Mouse (Mus musculus) lung, adult 18-20 months (tissue): ENCODE measurements around the gene Map1lc3b.

Experiments used
- DNase-seq, 2 experiments: peaks; one replicate each; pipeline ENCODE4 v3.0.0; 2022; ENCODE audit warnings: mixed read lengths in 2 of 2

Gene Map1lc3b

DNA sequence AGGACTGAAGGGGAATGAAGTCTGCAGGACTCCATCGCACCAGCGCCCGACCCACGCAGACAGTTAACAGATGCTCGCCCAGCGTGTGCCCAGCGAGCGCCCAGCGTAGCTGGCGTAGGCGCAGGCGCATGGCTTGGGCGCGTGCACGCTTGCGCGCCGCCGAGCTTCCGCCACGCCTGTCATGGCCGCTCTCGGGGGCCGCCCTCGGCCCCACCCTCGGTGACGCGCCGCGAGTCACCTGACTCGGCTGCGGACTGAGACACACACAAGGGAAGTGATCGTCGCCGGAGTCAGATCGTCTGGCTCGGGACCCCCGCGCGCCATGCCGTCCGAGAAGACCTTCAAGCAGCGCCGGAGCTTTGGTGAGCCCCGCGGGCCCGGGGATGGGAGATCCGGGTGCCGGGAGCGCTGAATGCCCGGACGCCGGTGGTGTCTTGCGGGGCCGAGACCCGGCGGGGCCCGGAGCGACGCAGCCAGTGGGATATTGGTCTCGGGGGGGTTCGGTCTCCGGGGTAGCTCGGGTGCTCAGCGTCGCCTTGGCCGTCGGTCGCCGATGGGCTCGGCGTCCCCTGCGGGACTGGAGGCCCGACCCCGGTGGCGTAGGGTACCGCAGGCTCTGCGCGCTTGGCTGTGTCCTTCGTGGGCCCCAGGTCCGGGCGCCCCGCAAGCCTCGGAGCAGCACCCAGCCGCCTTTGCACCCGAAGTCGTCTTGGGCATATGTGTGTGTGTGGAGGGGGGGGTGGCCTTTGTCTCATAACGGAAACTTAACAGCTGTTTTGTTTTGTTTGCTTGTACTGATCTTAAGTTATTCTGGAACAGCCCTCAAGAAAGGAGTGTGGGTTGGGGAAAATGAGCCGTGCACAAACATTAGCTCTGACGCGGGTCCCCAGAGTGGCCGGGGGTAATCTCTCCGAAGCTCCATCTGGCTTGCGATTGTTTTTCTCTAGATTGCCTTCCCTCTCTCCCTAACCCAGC lies at the start of gene Map1lc3b:
TSS of gene Map1lc3b (plus strand) at position 159 of the 975 bp plus-strand sequence.
- DNase-seq = peak; percentile 93

DNA sequence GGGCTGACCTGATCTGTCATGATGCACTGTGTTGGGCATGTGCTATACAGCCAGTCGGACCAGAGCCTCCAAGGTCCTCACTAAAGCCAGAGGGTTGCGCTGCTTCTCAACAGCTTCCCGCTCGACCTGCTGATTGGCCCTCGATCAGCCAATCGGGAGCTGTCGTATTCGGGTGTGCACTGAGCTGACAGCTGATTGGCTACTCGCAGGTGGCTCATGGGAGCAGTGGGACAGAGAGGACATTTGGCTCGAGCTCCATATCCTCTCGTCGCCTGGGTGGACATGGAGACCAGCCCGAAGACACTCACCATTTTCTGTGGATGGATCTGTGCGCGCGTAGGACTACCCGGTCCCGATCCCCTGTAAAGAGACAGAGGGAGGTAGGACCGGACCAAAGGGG lies 48.3 kb upstream of the Map1lc3b start:
- DNase-seq = no peak

DNA sequence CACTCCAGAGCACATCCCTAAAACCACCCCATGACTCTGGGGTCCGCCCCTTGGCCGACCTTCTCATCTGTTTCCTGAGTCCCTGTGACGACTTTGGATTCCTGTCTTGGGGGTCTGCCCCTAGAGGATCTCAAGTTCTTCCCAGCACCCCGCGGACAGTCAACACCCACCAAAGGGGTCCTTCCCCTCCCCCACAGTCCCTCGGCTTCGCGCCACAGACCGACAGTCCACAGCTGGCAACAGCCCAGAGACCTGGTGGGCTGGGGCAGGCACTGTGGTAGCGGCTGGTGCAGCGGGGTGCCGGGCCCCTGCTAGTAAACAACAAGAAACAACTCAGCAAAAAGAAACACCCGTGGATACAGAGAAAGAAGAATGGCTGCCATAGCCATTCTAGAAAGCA lies 47.3 kb upstream of the Map1lc3b start:
- DNase-seq = no peak

DNA sequence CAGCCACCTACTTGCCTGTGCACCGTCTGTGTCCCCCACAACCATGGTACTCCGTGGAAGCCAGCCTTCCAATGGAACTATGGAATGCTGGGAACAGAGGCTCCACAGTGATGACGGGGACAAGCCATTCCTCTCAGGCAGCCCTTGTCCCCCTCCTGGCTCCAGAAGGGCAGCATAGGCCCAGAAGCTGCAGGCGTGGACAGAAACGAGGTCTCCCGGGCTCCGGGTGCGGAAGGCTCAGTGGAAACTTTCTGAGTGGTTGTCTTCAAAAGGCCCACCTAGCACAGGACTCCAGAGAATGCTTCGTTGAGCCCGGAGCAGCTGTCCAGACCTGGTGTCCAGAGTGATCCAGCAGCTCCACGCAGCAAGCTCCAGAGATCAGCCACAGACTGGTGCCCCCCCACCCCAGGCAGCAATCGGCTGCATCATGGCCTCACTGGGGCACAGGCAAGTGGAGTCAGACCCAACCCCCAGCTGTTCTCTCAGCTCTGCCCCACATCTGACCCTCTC lies 45.8 kb upstream of the Map1lc3b start, which contains the start of gene 1700018B08Rik:
TSS of gene 1700018B08Rik (minus strand) at position 45 of the 510 bp plus-strand sequence.
- no peak for DNase-seq

DNA sequence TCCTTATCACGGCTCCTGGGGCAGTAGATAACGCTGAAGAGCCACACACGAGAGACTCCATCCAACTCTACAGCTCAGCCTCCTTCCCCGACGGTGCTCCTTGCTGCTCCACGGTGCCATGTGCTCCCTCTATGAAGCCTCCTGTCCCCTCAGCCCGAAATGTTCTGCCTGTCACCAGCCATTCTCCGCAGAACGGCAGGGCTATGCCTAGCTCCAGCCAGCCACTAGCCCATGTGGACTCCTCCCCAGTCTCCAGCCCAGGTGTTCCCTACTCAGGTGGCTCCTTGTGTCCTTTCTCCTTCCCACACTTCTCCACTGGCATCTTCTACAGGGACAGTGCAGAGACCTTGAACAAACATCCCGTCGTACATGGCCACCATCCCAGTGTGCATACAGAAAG lies 45.2 kb upstream of the Map1lc3b start:
- no peak for DNase-seq

DNA sequence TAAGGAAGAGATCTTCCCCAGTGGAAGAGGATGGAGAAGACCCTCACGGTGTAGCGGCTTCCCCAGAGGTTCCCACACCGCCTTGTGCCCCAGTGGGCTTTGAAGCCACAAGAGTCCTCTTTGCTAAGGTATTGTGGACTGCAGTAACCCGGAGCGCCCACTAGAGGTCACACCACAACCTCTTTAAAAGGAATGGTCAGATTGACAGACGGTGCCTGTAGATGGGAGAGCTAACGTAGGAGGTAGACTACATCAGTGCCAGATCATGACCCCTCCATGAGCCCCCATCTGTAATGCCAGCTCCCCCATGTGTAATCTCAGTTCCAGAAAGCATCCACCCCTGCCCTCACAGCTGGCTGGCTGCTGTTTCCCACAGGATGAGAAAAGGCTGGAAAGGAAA lies 43.0 kb upstream of the Map1lc3b start:
- DNase-seq = peak; percentile 77 to 78

DNA sequence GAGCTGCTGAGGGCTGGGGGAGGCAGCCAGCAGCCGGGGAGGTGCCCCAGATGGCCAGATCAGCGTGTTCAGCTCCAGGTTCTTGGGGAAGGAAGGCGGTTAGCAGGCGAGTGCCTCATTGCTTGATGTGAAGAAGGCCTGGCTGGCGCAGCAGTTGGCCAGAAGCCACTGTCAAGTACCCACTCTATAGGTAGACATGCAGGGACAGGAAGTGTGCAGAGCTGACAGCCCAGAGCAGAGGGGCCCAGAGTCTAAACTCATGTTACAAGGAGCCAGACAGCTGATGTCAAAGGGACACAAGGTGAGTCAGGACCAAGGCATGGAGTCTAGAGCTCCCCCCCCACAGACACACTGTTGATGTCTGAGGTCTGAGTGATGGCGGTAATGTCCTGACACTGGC lies 40.1 kb upstream of the Map1lc3b start:
- peak in 1 of 2 experiments; percentile 51 for DNase-seq

DNA sequence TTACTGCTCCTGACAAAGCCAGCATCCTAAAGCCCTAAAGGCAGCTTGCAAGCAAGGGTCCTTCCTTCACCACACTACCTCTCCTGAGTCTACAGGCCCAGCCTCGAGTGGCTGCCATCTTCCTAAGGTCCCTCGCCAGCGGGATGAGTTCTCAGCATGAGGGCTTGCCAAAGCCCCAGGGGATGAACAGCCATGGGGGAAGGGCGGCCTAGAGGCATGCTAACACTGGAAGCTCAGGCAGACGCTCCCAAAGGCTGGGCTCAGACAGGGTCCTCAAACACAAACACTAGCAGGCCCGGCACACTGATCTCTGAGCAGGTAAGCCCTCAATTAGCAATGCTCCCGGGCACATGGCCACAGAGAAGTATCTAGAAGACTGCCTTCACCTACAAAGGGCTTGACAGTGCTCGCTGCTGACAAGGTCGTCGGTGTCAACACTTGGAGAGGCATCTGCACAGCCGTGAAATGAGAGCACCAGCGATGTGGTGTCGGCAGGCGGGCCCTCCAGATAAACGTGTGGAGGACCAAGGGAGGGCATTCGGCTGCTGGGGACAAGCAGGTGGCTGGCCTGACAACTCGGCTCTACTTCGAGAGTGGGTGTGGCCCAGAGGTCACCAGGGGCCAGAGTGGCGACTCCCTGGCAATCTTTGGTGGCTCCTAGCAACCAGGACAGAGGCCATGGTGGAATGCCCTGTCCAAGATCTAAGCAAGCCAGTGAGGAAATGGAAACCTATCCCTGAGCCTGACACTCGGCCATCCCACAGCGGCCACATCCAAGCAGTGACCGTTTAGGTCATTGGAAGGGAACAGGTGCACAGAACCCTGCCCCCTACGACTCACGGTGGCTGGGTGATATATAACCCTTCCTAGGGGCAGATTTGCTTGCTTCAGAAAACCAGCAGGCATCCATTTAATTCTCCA lies 38.8 kb upstream of the Map1lc3b start:
- DNase-seq = peak in 1 of 2 experiments; percentile 33

DNA sequence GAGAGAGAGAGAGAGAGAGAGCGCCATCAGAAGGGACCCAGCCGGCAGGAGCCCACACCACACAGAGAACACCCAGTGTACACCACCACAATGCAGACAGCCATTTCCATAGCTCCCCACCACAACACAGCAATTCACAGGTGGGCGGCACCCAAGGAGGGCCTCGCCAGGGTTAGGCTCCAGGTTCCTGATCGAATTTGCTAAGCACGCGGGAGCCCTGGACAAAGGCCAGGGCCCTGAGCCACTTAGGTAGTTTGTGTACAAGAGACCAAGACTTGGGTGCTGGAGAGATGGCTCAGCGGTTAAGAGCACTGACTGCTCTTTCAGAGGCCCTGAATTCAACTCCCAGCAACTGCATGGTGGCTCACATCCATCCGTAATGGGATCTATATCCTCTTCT lies 37.7 kb upstream of the Map1lc3b start:
- peak; percentile 36 to 50 for DNase-seq

DNA sequence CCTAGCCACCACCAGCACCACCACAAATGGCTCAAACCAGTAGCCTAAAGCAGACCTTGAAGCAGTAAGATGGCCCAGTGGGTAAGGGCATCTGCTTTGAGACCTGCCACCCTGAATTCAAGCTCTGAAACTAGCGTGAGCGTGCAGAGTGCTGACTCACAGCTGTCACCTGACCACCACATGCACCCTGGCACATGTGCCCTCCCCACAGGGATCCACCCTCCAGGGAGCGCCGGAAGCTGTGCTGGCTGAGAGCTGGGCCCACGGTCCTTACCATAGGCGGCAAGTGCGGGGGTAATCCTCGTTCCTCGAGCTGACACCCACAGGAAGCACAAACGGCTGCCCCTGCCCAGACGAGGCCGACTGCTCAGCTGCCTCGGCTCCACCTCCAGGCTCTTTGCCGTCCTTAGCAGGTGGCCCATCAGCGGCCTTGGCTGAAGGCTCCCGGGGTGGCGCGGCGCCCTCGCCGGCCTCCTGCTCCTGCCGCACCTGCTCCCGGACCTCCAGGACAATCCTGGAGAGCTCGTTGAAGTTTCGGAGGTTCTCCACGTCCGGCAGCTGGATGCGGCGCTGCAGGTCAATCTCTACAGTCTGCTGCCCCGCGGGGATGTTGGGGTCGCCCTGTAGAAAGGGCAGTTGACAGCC lies 36.2 kb upstream of the Map1lc3b start:
- no peak for DNase-seq

DNA sequence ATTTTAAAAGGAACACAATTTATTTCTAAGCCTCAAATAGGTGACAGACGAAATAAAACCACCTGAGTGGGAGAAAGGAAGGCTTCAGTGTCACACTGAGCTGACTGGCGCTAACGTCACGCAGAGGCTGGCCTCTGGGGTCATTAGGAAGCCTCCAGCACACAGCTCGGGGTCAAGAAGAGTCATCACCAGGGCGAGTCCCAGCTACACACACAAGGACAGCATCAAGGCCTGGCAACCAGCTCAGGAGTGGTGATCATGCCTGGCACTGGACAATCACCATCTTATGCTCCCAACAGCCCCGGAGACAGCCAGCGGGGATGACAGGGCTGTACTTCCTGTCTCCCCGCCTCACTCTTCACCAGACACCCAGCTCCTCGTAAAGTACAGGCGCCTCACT lies 32.4 kb upstream of the Map1lc3b start:
- no peak for DNase-seq

DNA sequence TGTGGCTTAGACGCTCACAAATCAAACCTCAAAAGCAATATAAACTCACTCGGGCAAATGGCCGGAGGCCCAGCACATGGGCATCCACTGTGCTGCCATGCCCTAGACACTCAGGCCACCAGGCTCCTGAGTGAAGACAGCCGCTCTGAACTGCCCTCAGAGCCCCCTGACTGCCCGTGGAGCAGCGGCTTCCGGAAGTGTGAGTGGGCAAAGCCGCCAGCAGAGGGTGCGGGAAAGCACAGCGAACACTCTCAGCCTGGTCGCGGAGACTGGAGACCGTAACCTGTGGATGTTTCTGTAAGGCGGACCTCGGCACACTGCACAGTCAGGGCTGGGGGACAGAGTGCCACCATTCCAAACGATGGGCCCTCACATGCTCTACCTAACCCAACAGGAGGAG lies 31.6 kb upstream of the Map1lc3b start:
- no peak for DNase-seq

DNA sequence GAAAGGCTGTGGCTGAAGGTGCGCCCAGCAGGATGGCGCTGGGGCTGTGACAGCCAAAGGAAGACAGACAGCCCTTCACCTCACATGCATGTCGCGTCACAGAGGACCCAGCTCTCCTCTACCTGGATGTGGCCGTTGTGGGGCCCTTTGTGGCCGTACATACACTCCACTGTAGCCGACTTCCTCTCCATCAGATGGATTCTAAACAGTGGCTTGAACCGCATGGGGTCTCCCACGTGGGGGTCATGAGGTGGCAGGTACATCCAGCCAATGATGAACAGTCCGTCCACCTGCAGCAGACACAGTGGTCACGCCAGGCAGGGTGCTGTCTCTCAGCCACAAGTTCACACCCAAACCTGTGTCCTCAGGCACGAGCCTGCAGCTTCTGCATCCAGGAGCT lies 30.4 kb upstream of the Map1lc3b start:
- no peak for DNase-seq

DNA sequence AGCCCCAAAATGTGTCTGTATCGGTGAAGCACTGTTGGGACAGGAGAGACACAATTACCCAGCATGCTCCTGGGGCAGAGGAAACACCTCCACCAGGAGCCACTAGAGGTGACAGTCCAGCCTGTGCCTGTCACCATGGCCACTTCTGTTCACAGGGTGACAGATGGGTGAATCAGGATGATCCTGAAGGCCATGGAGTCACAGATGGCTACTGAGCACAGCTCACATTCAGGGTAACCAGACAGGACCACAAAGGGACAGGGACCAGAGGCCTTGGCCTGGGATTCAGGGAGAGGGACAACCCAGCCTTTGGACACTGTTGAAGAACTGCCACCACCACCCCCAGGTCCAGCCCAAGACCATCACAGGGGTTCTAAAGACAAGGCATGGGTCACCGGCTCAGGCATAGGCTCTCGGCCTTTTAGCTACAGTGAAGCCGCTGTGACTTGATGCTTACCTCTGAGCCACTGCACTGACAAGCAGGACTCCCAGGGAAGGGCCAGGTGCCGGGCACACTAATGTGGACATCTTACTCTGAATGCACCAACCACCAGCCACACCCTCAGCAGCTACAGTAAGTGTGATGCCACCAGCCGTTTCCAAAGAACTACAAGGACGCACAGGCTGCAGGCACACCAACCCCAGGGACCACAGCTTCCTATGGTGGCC lies 29.6 kb upstream of the Map1lc3b start:
- DNase-seq = no peak

DNA sequence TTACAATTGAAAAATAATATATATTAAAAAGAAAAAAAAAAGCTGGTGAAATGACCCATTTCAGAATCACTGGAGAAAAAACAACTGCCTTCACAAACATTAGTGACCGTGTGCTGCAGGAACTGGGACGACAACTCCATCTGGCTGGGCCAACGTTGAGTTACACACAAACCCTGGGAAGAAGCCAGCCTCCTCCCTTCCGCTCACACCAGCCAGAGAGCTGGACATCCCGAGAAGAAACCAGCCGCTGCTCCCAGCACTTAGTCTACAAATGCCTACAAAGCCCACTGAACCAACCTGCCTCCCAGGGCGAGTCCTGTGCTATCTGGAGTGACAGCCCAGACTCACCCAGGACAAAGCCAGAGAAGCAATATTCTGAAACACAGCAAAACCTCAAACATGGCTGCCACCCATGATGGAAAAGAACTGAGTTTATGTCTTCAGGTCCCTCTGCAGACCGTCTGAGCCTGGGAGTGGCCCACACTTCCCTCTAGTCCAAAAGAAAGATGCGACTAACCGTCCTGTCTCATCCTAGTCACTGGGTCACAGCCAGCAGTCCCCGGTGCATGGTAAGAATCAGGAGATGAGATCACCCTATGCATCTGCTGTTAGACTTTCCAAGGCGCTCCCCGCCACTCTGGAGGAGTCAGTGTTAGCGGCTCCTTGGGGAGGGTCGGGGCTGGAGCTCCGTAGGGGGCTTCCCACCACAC lies 28.4 kb upstream of the Map1lc3b start:
- peak; percentile 43 to 67 for DNase-seq

DNA sequence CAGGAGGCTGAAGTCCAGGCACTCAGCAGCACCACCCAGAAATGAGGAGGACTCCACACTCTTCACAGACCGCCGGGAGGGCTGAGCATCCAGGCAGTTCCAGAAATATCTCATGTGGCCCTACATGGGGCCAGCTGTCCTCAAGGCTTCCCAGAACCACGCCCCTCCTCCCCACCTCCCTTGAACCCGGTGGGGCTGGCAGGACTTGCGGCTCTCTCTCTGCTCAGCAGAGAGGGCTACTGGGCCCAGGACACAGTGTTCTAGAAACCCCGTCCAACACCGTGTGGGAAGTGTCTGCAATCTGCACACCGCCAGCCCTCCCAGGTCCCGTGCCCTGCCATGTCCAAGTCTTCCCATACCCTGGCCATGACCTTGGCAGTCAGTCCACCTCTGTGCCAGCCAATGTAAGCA lies 27.2 kb upstream of the Map1lc3b start:
- DNase-seq = peak; percentile 87 to 94

DNA sequence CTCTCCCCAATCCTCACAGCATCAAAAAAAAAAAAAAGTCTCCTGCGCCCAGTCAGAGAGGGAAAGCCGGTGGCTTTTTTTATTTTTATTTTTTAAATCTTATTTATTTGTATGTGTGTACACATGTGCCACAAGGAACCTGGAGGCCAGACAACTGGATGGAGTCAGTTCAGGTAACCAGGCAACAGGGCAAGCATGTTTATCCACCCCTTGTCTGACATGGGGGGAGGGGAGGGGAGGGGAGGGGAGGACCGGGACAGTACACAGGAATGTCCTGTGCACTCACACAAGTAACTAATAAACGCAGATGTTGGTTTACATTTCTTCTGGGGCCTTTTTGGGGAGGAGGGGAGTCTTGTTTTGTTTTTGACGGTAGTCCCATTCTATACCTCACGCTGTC lies 26.5 kb upstream of the Map1lc3b start:
- no peak for DNase-seq

DNA sequence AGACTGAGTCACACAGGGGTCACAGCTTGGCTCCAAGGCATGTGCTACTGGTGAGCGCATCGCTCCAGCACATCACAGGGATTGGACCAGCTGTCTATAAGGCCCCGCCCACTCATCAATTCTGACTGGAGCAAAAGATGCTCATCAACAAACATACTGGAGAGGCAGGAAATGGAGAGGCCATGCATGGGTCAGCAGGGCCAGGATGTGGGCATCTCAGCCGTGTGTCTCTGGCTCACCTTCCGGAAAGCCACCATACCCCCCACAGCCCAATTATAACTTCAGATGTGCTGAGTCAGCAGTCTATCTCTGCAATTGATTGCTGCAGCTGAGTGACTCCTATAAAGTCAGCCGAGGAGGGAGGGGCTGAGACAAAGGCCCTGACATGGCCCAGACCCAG lies 21.8 kb upstream of the Map1lc3b start:
- no peak for DNase-seq

DNA sequence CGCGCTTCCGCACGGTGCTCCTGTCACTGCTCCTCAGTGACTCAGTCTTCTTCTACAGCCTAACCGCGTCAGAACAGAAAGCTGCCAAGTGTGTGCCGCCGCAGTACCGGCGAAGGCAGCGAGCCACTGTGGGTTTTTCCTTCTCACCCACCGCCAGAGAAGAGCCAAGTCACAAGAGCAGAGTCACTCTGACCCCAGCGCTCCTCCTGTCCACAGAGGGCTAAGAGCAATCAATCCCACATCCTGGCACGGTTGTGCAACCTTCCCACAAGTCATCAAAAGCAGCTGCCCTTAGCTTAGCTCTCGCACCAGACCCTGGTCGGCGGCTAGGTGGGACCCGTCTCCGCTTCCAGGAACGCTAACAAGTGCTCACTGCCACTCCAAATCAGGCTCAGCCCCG lies 19.8 kb upstream of the Map1lc3b start:
- DNase-seq = peak; percentile 83 to 88

DNA sequence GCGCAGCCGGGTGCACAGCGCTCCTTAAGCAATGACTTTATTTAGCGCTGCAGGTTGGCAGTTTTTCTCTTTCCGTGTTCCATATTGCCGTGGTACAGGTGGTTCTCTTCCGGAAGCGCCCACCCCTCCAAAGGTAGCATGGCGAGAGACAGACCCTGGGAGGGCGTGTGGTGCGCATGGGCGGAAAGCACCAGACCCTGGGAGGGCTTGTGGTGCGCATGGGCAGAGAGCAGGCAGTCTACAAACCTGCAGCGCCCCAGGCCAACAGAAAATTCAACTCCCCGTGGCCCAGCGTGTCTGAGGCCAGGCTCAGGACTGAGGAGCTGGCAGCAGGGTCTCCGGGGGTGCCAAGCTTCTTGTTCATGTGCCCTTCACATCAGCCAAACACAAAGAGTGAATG lies 19.4 kb upstream of the Map1lc3b start:
- DNase-seq = no peak

DNA sequence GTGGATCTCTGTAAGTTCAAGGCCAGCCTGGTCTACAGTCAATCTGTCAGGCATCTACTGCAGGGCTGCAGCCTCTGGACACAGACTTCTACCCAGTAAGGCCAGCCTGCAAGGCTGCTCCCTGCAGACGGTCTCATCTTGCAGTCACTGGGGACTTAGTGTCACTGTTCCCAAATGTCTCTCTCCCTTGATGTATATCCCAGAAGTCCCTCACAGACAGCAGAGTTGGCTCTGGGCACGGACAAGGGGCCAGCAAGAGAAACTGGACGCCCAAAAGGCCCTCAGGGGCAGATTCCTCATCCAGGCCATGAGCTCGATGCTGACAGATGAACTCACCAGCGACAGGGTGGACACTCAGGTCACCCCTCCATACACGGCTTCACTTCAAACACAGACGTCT lies 18.0 kb upstream of the Map1lc3b start:
- DNase-seq = no peak
